Mouse (Mus musculus) embryo, embryonic 11.5 days (tissue): ENCODE results near the gene Duoxa1.
"Not testable (repeated sequence)": the region's sequence is repeated elsewhere in the genome, so short reads cannot be mapped to it uniquely, and the experiment has no call there.

ENCODE experiments used
- DNase-seq: peaks from one replicate; pipeline ENCODE4 v3.0.0-alpha.2; 2012; ENCODE audit warnings: low read depth, low spot score

The Duoxa1 gene

DNA sequence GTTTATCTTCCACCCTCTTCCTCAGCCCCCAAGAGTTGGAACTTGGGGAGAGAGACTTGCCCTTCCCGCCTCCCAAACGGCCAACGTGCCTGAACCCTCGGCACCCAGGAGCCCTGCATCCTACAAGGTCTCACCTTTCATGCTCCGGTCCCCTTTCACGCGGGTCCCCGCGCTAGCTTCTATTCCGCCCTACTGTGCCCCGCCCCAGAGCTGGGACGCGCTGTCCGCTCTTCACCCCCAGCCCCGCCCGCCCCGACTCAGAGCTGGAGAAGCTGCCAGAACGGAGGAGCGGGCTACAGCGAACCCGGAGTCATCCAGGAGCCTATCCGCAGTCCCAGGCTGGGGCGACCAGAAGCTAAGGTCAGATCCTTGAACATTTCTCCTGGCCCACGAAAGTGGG, at the start of gene Duoxa1:
Gene Duoxa1 (minus strand): TSS at position 195 of the 400 bp plus-strand sequence.
- no peak for DNase-seq

DNA sequence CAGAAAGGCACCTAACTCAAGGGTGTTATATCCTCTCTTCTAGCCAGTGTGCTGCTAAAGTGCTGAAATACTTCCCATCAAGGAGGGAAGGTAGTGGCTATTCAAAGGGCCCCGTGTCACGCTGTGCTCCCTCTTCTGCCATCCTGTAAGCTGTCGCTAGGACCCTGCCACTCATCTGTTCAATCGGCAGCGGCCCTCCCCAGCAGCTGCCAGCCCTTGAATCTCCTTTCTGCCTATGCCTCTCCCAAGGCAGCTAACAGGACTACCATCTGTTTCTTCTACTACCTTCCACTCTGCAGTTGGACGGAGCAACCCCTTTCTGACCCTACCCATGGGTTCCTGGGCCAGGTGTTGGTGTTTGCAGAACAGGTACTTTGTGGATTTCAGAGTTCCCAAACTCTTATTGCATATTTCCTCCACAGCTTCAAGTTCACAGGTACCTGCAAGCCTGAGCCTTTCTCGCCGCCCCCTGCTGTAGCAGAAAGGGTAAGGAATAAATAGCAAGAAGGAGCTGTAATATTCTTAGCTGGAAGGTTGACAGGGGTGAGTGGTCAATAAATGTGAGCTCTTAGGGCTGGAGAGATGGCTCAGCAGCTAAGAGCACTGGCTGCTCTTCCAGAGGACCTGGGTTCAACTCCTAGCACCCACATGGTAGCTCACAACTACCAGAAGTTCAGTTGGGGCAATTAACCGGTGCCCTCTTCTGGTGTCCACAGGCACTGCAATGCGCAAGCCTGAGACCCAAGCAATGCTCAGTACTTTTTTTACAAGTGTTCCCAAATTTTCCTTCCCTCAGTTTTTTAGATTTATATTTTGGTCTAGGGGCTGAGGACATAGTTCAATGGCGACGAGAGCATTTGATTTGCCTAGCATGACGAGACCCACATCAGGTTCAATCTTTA, 49.3 kb upstream of the Duoxa1 start:
- no peak for DNase-seq

DNA sequence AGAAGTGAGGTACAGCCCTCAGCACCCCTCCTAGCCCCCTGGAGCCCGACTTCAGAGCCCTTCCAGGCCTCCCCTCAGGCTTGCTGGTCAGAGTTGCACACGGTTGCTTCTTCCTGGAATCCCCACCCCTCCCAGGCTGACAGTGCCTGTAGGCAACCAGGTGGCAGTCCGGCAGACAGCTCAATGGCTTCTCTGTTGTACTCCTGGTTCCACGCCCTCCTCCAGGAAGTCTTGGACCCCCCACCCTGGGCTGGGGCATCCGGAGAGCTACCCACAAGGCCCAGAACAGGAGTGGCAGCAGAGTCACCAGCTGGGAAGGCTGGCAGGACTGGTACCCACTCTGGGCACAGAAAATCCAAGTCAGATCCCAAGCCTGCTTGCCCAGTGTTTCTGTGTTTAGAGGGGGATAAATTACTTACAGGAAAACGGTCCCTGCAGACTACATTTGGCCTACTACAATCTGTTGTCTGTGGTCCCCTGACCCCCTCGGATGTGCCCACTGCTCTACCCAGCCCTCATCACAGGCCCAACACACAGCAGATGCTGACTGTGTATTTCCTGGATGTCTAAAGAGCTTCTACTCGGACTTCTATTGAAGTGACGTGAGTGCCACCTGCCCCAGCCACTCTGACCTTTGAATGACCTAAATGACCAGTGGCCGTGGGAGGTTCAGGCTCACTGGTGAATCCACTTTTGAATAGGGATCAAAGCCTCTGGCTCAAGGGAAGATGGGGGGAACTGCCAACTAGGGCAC, 48.5 kb upstream of the Duoxa1 start:
- no peak for DNase-seq

DNA sequence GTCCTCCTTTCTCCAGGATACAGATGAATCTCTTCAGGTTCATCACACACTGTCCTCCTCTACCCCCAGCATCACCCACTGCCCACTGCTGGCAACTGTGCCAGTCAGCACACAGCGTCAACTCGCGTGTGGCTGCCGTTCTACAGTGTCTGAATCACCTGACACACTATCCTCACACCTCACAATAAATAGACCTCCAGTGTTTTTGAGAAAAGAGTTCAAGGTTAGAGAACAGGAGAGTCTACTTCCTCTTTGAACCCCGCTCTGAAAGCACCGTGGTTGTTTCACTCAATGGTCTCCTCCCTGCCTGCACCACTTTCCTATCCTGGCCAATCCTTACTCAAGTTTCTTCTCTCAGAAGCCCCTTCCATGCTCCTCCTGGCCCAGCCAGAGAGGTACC, 47.7 kb upstream of the Duoxa1 start:
- no peak for DNase-seq

DNA sequence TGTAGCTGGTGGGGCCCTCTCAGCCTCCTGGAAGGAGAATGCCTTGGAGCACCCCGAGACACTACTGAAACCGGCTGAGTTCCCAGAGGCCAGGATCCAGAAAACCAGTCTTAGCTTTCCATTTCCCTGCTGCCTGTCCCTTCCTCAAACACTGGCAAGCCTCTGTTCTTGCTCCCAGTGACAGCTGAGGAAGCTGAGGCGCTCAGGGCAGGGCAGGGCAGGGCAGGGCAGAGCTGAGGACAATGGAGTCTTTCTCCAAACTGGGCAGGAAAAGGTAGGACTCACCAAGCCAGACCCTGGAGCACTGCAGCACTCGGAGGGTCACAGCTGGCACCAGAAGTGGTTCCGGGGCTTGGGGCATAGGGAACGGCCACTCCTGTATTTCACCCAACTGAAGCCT, 46.8 kb upstream of the Duoxa1 start:
- no peak for DNase-seq

DNA sequence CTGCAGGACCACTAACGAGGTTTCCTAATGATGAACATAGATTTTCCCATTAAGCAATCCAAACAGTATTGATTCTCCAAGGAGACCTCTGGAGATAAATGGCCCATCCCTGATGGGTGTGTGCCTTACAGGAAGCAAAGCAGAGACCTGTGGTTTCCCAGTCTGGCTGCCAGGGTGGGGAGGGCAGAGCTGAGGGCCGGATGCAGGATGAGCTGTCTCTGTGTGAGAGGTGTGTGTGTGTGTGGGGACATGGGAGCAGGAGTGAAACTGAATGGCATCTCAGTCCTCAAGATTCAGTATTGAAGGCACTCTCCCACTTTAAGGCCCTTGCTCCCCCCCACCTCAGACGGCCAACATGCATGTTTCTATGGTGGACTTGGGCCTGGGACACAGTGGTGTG, 42.7 kb upstream of the Duoxa1 start:
- no peak for DNase-seq

DNA sequence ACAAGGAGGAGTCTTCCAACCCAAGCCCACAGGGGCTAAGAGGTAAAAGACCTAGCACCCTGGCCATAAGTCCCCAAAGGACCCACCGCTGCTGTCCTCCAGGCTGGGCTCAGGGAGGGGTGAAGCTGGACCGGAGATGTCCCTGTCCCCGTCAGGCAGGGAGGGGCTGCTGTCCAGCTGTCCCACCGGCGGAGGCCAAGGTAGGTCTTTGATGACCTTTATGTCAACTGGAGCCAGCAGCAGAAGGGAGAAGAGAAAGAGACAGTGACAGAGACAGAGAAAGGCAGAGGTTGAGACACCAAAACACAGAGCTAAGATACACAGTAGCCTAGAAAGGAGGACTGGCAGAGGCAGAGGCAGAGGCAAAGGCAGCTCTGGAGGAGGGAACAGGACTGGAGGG, 41.9 kb upstream of the Duoxa1 start:
- DNase-seq: no peak

DNA sequence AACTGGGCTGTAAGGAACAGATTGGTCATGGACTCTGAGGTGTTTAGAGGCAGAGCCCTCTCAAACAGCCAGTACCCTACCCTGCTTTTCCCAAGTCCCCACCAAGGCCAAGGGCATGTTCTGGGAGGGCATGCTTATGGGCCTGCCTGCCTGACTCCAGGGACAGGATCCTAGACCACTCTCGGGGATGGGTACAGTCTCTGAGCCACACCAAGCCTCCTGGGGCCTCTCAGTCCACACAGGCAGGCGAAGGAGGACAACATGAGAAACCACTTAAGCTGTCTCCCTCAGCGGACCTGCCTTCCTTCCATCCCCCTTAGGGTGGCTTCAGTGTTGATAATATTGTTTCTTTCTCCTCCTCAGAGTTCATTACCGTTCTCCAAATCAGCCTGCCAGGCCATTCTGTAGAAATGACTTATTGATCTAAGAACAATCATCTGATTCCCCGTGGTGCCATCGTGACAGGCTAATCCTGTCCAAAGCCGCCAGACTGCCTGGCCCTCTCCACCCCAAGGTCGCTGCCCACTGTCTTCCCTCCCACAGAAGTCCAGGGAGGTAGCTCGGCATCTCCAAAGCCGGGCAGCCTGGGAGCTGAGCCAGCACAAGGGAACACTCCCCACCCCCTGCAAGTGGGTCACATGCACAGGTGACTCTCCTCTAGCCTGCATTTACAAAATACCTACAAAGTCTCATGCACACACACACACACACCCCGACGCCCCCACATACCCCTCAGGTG, 40.8 kb upstream of the Duoxa1 start:
- DNase-seq: no peak

DNA sequence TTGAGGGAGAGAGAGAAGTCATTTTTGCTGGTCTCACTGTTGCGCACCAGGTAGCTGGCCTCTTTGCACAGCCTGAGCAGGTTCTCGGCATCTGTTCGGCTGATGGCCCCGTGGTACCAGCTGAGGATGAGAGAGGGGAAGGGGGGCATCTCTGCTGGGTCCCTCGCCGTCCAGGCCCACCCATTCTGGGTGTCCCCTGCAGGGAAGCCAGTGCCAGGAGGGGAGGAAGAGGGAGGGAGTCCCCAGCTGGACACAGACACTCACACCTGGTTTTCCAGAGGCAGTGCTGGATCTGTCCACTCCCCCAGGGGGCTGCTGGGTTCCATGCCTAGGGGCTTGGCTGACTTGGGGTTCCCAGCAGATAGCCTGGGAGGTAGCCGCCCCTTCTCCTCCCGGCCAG, 40.2 kb upstream of the Duoxa1 start:
- no peak for DNase-seq

DNA sequence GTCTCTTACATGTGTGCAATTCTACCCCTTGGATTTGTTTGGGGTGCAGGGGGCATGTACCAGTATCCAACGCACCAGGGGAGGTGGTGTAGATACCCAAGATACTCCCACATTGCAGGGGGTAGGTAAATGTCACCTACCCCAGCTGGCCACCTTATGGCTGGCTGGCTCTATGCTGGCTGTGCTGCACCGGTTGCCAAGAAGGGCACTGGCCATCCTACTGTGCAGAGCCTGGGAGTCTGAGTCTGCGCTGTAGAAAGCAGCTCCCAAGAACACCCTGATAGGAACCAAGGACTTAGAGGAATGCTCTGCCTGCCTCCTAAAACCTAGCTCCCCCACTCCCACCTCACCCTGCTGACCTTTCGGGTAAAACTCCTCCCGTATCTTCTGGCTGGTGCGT, 39.5 kb upstream of the Duoxa1 start:
- no peak for DNase-seq

DNA sequence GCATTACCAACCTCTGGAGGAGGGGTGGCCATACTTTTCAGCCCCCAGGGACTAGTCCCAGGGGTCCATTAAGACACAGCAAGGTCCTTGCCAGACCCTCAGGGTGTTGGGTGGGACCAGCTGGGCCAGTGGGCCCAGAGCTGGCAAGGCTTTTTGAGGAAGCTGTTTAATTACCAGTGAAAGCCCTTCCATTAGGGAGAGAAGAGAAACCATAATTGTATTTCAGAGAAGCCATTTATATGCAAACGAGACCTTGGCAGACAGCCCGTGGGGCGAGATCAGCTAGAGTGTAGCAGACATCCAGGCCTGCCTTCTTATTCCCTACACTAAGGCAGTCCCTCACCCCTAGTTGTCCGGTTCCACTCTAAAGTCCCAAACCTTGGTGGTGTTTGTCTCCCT, 38.4 kb upstream of the Duoxa1 start:
- DNase-seq: no peak

DNA sequence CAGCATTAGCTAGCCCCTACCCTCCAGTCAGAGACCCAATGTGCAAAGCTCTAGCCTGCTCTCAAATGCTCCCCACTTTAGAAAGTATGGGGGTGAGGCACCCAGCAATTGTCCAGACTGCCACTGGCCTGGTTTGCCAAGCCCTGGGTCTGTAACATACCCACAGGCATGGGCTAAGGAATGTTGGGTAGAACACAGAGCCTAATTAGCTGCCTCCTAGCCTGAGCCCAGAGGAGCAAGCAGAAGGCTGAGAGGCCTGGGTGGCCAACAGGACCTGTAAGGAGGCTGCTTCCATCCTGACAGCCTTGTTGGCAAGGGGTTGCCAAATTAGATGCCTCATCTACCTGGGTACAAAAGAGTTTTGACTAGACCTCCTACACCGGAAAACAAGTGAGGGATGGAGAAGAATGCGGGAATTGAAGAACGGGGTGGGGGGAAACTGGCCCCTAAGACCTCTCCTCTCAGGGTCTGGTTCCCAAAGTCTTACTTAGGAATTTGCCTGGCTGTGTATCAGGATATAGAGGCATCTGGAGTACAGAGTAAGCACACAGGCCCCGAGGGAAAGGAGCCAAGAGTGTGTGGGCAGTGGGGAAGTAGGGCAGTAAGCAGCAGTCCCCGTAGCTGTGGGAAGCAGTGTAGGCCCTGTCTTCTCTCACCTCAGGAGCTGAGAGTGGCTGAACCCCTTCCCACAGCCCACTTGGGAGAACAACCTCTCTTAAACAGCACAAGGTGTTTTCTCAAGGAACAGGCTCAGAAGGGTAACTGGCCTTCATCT, 37.8 kb upstream of the Duoxa1 start:
- no peak for DNase-seq

DNA sequence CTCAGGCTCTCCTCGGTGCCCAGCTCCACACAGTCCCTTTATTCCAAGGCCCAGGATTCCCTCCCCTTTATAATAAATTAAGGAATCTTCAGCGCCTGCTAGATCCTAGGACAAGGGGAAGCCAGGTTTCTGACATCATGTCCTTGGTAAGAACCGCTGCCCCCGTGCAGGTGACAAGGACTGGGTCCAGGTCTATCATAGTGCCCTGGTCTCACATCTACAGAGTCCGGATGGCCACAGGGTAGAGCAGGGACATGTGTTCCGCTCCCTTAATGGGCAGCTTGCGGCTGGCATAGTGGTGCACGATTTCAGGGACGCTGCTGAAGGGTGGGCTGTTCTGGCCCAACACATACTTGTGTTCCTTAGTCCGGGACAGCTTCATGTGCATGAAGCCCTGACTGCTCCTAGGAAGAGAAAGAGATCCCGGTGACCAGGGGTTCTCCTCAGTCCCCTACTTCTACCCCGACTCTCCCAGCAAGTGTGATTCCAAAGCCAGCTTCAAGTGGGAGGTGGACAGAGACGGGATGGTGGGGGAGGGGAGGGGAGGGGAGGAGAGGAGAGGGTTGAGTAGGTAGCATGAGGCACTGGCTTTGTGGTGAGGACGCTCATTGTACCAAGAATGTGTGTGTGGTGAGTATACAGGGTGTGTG, 35.7 kb upstream of the Duoxa1 start:
- DNase-seq: no peak

DNA sequence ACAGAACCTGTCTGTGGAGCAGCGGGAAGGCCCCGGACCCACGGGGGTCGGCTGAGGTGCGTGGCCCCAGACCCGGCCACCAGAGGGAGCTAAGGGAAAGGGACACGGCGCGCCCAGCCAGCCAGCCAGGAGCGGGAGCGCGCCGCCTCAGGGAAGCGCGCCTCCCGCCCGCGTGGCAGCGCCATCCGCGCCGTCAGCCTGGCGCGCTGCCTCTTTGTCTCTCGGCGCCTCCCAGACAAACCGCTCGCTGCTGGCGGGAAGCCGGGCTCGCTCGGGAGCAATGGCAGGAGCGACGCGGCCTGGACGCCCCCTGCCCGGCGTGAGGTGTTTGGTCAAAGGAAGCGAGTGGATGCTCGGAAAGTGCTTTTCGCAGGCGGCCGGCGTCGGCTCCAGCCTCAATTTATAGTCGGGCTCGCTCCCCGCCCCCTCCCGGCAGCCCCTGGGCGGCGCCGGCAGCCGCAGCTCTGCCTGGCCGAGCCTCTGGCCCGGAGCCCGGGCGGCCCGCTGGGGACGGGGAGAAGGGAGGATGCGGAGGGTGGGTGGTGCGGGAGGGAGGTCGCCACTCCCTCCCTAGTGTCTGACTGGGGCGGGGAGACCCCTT, 35.1 kb upstream of the Duoxa1 start:
- DNase-seq: peak; percentile 62

DNA sequence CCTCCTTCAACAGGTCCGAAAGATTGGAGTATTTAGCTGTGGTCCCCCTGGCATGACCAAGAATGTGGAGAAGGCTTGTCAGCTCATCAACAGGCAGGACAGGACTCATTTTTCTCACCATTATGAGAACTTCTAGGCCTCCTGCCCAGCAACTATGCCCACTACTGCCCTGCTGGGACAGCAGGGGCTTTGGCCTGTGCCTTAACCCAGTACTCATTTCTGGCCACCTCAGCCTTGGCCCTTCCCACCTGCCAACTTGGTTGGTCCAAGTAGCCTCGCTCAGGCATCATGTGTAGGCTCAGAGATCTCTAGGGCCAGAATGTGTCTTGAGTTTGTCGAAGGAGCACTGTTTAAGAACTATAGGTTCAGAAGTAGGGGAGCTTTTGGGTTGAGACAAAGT, 33.7 kb upstream of the Duoxa1 start:
- no peak for DNase-seq

DNA sequence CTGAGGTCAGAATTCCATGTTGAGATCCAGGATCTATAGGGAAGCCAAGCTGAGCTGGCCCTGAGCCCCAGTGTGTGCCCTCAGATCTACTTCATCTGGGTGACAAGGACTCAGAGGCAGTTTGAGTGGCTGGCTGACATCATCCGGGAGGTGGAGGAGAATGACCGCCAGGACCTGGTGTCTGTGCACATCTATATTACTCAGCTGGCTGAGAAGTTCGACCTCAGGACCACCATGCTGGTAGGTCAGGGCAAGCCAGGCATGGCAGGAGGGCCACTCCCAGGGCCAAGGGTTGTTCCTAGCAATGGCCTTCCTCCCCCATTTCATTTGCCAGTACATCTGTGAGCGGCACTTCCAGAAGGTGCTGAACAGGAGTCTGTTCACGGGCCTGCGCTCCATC, 32.6 kb upstream of the Duoxa1 start:
- not testable (repeated sequence) for DNase-seq

DNA sequence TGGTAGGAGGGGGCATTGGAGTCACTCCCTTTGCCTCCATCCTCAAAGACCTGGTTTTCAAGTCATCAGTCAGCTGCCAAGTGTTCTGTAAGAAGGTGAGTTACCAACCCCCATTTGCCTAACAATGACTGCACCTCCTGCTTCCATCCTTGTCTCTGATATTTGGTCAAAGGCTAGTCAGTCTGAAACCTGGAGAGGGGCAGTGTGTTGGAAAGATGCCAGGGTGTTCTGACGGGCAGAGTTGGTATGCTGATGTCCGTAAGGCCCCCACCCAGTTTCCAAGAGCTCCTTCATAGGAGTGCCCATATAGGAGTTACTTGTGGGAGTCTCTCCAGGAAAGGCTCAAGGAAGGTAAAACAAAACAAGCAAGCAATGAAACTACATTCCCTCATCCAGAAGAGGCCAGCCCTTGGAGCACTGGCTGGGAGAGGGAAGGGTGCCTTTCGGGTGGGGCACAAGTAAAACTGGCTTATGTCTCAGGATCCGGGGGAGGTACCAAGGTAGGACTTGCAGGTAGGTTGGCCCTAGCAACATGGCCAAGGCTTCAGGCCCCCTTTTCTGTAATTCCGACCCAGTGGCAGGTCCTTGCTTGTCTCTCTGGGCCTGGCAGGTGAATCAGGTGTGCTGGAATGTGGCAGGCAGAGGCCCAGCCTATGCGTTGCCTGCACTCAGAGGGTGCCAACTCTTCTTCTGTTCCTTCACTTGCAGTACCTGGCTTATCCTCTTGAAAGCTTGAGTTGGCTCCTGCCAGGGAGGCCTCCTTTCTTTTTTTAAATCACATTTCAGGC, 31.8 kb upstream of the Duoxa1 start:
- no peak for DNase-seq

DNA sequence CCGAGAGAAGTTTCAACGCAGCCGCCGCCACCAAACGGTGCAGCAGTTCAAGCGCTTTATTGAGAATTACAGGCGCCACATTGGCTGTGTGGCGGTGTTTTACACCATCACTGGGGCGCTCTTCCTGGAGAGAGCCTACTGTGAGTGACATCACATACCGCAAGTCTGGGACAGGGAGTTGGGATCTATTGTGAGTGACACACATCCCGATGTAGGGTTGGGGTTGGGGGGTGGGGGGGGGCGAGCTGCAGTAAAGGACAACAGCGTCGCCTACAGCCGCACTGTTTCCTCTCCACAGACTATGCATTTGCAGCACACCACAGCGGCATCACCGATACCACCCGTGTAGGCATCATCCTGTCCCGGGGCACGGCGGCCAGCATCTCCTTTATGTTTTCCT, 23.8 kb upstream of the Duoxa1 start:
- no peak for DNase-seq

DNA sequence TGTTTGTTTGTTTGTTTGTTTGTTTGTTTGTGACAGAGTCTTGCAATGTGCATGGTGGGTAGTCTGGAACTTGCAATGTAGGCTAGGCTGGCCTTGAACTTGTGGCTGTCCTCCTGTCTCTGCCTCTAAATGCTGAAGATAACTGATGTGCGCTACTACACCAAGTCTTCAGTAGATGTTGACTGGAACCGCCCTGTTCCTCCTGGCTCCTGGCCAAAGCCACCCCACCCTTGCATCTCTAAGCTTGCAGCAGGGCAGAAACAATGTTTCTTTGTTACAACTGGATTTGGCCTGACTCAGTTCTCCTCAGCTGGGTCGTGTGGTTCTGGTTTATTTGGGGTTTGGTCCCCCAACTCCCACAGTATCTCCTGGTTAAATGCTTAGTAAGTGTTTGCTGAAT, 20.6 kb upstream of the Duoxa1 start:
- DNase-seq: no peak

DNA sequence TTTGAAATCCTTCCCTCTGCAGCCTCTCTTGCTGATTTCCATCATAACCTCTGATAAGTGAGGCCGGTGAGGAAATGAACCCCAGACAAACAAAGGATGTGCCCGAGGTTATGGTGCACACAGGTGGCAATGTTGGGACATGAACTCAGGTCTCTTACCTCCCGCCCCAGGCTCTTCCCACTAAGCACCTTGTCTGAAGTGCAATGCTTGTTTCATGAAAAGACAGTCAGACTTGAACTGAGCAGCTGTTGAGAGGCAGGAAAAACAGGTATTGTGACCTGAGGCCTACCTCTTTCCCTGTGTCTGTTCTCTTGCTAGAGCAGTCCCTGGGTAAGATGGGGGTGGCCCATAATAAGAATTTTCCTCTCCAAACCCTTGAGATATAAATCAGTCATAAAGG, 18.7 kb upstream of the Duoxa1 start:
- DNase-seq: no peak
